Mouse (Mus musculus) left cerebral cortex, adult 2 months (tissue): Measurements from ENCODE around the gene Gm20517. TPM values are rescaled to one million over a fixed set of nuclear protein-coding genes. Genes with fewer than 3 reads are reported as not detected.

ENCODE experiments used
- DNase-seq, 2 experiments: peaks; one replicate each; pipeline ENCODE4 v3.0.0; 2021 to 2022; ENCODE audit warnings: low spot score in 2 of 2, mixed read lengths in 1 of 2; ENCODE audit errors: extremely low spot score in 1 of 2
- H3K27ac ChIP-seq: fragments of 200-600 bp; 2 replicates; pipeline ENCODE4 v1.8.1; 2022
- H3K4me3 ChIP-seq: fragments of 200-600 bp; 2 replicates; pipeline ENCODE4 v1.8.1; 2022
- CTCF ChIP-seq: fragments of 200-600 bp; IDR thresholded peaks from 2 replicates; pipeline ENCODE4 v1.8.1; 2022; ENCODE audit warnings: antibody characterized with exemption, mild to moderate bottlenecking, moderate library complexity
- intact Hi-C: fragments of 180-260 bp; cut with DNase I; formaldehyde crosslinking; loops from one replicate; pipeline ENCODE4 v1.15.1; 2025
- total RNA-seq, 2 experiments: library from RNA; stranded (reverse); gene quantifications; 2 replicates each; pipeline ENCODE4 v1.2.3; 2021

The Gm20517 gene
- total RNA-seq, 2 experiments from 2014 or later, result 7.1 TPM

DNA sequence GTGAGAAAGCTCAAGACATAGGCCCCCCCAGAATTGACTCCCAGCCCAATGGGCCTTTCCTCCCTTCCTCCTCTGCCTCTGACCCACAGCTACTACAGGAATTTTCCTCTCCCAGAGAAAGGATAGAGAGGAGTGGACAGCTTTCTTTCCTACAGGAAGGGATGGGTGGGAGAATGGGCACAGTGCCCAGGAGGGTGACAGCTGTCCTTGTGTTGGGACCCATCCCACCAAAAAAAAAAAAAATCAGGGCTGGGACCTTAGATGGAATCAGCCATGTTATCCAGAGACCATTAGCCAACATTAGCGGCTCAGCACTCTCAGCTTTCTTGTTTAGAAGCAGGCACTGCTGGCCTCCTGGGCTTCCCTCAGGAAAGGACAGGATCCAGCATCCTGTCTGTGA, 94.8 kb downstream of the Gm20517 start:
- intact Hi-C loops, result no loop called here
- no peak overlapping the region for H3K4me3 ChIP-seq
- TF ChIP-seq CTCF, result no peak
- DNase-seq, result peak in 1 of 2 experiments; percentile 5
- no peak overlapping the region for H3K27ac ChIP-seq

DNA sequence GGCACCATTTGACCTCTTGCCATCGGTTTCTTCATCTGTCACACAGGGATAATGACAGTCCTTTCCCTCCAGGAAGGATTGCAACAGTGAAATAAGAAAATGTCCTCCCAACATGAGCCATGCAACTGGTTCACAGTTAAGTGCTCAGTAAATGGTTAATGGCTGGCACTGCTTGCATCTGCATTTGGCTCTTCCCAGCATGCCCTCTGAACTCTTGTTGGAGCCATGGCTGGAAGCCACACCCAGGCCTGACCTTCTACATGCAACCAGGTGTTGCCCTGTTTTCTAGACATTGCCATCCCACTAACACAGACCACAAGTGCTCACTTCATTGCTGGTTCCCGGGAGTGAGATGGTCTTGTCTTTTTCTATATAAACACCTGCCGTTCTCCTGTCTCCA, 96.6 kb downstream of the Gm20517 start:
- Histone ChIP-seq H3K27ac (no peak overlapping the region), H3K4me3 (no peak overlapping the region)
- no peak for TF ChIP-seq CTCF
- intact Hi-C loops, result no loop called here
- DNase-seq, result no peak

- no peak overlapping the region for H3K4me3 ChIP-seq
- no peak for TF ChIP-seq CTCF
- no peak for DNase-seq
- intact Hi-C loops, result no loop called here
- H3K27ac ChIP-seq, result no peak overlapping the region
These were observed 97.6 kb downstream of the Gm20517 start for GRCm38 (mm10) chr17:47708972-47709371.

DNA sequence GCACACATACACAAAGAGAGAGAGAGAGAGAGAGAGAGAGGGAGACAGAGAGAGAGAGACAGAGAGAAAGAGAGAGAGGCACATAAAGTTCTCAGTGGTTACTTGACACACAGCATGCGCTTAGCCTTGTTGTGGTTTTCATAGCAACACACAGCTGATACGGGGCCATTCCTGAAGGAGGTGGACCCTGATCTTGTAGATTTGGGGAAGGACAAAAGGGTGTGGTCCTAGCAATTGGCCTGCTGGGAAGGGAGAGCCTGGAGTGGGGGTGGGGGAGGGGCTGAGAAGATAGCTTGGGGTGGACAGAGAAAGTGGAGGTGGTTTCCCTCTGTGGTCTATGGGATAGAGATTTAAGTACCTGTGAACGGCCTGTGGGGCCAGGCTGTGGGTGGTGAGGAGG, 98.6 kb downstream of the Gm20517 start:
- DNase-seq, result no peak
- intact Hi-C loops, result no loop called here
- no peak overlapping the region for H3K4me3 ChIP-seq
- no peak overlapping the region for H3K27ac ChIP-seq
- no peak for TF ChIP-seq CTCF

GRCm38 (mm10) chr17:47711883-47712282, 100.5 kb downstream of the Gm20517 start:
- no peak for DNase-seq
- no peak overlapping the region for H3K4me3 ChIP-seq
- H3K27ac ChIP-seq, result no peak overlapping the region
- no peak for TF ChIP-seq CTCF
- intact Hi-C loops, result no loop called here

DNA sequence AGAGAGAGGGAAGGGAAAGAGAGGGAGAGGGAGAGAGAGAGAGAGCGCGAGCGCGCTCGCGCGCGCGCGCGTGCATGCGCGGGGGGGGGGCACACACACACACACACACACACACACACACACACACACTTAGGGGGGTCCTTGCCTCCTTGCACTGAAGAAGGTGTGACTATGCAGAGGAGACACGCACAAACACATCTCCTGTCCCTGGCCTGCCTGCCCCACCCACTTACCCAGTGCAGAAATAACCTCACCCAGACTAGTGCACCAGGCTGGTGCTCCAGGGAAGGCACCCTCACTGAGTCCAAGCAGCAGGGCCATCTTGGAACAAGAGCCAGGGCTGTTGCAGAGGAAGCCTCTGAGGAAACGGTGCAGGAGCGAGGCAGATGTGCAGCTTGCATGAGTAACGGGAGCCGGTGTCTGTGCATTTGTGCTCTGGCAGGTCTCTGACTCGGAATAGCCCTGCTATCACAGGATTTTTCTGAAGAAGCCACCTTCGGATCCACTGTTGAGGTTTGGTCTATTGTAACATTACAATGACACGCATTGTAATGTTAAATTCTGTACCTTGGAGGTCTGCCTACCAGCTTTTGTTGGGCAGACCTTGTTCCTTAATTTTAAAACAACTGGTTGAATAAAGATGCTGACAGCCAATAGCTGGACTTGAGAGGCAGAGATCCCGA, 101.6 kb downstream of the Gm20517 start:
- no peak for DNase-seq
- intact Hi-C loops, result no loop called here
- no peak overlapping the region for H3K4me3 ChIP-seq
- H3K27ac ChIP-seq, result no peak overlapping the region
- TF ChIP-seq CTCF, result no peak

GRCm38 (mm10) chr17:47715037-47715436, 103.6 kb downstream of the Gm20517 start:
- DNase-seq, result no peak
- intact Hi-C loops, result no loop called here
- Histone ChIP-seq H3K27ac (no peak overlapping the region), H3K4me3 (no peak overlapping the region)
- TF ChIP-seq CTCF, result no peak

DNA sequence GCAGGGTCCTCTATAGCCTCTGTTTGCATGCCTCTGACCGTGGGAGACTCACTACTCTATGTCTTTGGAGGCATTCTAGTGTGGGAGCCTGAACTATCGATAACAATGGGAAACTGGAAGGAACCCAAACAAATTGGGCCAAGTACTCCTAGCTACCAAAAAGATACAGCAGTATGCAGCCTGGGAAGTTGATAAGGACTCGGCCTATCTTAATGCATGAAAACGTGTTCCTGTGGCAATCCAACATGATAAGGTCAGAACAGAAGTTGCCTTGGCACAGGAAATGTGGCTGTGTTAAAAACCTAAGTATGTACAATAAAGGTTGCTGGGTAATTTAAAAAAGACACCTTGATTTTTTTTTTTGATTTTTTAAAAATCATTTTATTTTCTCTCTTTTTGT, 109.8 kb downstream of the Gm20517 start:
- Histone ChIP-seq H3K27ac (no peak overlapping the region), H3K4me3 (no peak overlapping the region)
- no peak for DNase-seq
- intact Hi-C loops, result no loop called here
- TF ChIP-seq CTCF, result no peak

GRCm38 (mm10) chr17:47726566-47726965, 115.2 kb downstream of the Gm20517 start, which contains the start of gene Pgc:
Gene Pgc, plus strand, starts transcription at chr17:47726842.
- DNase-seq, result no peak
- no peak for TF ChIP-seq CTCF
- no peak within 1 kb of the TSS for H3K4me3 ChIP-seq
- intact Hi-C loops, result no loop called here
- no peak within 1 kb of the TSS for H3K27ac ChIP-seq

GRCm38 (mm10) chr17:47730633-47731575, 119.5 kb downstream of the Gm20517 start:
- no peak; the same call in 1 of the 2 replicates for TF ChIP-seq CTCF

More at GRCm38 (mm10) chr17:47730633-47731575, 119.5 kb downstream of the Gm20517 start:
- H3K27ac ChIP-seq, result no peak overlapping the region
- intact Hi-C loops, result no loop called here
- no peak overlapping the region for H3K4me3 ChIP-seq
- DNase-seq, result no peak

Other genes with a start within 250 kb of the Gm20517 start
- 10 to 100 TPM; 28.4 to 29.1 TPM for gene Mrps10, start 242.7 kb upstream of the Gm20517 start, total RNA-seq
- 1 to 10 TPM; 1.8 to 2.9 TPM for gene Guca1b, start 226.2 kb upstream of the Gm20517 start, total RNA-seq
- gene Guca1a, start 211.0 kb upstream of the Gm20517 start, total RNA-seq, result not detected
- gene AI661453, start 175.0 kb upstream of the Gm20517 start, total RNA-seq, result under 1 TPM; 0.61 to 0.84 TPM
- gene 1700001C19Rik, start 174.2 kb upstream of the Gm20517 start, total RNA-seq, result not detected
- gene Taf8, start 109.3 kb upstream of the Gm20517 start, total RNA-seq, result 10 to 100 TPM; 17.3 to 22.0 TPM
- gene Ccnd3, start 106.5 kb upstream of the Gm20517 start, total RNA-seq, result 10 to 100 TPM; 38.2 to 38.4 TPM
- gene Bysl, start 97 bp upstream of the Gm20517 start, total RNA-seq, result 10 to 100 TPM; 18.1 to 18.8 TPM
- 10 to 100 TPM; 29.3 to 33.3 TPM for gene Med20, start within 50 bp of the Gm20517 start, total RNA-seq
- 10 to 100 TPM in 1 of 2 experiments, 1 to 10 TPM in 1; 9.6 to 13.1 TPM for gene Usp49, start 19.1 kb downstream of the Gm20517 start, total RNA-seq
- 100 to 1,000 TPM; 185 to 208 TPM for gene Tomm6, start 76.8 kb downstream of the Gm20517 start, total RNA-seq
- 10 to 100 TPM; 27.5 to 31.0 TPM for gene Frs3, start 77.4 kb downstream of the Gm20517 start, total RNA-seq
- 1 to 10 TPM; 3.1 to 4.1 TPM for gene Gm21981, start 82.9 kb downstream of the Gm20517 start, total RNA-seq
- gene Prickle4, start 83.1 kb downstream of the Gm20517 start, total RNA-seq, result 1 to 10 TPM; 5.2 to 6.5 TPM
- not detected for gene Pgc, start 115.3 kb downstream of the Gm20517 start, total RNA-seq
- gene Tfeb, start 125.4 kb downstream of the Gm20517 start, total RNA-seq, result 10 to 100 TPM; 10.0 to 10.6 TPM
- gene Mdfi, start 223.1 kb downstream of the Gm20517 start, total RNA-seq, result under 1 TPM in 1 of 2 experiments, not detected in 1; 0.48 TPM